Mouse (Mus musculus): ENCODE results near the gene Kcnf1.

Kcnf1 gene

DNA sequence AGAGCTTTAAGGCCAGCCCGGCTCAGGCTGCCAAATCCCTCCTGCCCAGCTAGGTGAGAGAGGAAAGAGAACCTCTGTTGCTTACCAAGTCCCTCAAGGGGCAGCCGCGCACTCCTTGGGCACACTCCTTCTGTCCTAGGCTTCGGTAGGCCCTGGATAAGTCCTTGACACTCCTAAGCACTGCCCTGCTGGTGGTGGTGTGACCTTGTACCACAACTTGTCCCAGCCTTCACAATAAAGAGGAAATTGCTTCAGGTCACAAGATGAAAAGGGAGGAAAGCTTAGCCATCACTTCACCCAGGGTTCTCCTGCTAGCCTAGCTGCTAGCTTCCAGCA, at the start of gene Kcnf1:
Kcnf1 (minus strand) TSS at position 132 of the 336 bp plus-strand sequence.
- DNase-seq = no peak

DNA sequence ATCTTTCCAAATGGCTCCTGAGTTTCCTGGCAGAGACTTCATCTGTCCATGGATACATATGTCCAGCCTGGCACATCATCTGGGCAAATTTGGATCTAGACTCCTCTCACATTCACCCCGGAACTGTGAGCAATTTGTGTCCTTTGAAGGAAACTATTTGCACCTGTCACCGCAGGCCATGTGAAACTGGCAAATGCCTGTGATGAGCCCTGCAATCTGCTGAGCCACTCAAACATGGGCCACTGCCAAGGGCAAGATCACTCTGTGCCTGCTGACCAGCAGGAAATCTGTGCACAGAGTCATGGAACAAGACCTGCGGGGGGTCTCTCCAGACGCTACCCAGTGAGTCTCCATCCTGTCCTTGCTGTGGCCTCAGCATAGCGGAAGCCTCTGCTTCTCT, 48.3 kb upstream of the Kcnf1 start:
- no peak for DNase-seq

DNA sequence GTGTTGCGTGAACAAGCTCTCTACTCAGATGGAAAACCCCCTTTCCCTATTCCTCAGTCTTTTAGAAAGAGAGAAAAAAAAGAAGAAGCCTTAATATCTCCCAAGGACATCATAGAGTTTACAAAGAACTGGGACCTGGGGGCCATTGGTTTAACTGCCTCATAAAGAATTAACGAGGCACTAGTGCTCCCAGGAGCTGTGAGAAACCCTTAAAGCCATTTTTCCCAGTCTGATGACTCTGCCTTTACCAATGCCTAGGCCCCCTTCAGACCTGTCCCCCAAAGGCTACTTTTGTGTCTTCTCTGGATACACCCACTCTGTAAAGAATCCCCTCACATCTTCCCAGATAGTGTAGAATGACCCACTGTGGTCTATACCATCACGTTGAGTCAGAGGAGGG, 46.4 kb upstream of the Kcnf1 start:
- DNase-seq = no peak

DNA sequence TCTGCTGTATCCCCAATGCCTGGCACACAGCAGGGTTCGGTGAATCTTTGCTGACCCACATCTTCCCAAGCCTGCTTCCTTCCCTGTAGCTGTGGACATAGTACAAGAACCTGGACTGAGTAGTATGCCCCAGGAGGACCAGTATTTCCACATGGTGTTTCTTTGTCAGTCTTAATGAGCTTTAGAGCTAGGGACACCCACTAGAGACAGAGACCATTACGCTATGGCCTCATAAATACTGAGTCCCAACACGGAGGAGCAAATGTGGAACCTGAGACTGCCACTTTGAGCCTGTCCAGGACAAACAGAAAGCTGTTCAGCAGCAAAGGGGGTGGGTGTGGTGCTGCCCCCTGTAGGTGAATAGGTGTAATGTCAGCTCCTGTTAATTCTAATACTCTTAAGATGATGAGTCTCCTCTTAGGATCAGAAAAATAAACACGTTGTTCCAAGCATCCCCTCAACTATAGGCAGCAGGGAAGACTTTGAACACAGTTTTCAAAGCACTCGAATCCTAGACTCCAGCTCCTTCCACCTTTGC, 45.3 kb upstream of the Kcnf1 start:
- DNase-seq = no peak

DNA sequence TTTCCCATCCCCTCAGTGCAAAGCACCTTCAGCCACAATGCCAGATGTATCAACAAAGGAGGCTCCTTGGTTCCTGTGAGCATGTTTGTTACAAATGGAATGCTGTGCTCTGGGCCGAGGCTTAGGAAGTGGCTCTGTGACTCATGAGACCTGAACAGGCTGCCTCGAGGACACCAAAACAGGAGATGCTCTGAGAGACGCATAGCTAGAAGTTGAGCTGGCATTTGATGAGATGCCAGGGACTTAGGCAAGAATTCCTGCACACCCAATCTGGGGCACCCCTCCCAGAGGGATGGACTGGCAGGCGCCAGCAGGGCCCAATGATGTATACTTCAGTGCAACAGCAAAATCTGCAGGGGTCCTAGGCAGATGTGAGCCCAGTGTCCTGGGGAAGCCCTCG, 43.9 kb upstream of the Kcnf1 start:
- DNase-seq = no peak

DNA sequence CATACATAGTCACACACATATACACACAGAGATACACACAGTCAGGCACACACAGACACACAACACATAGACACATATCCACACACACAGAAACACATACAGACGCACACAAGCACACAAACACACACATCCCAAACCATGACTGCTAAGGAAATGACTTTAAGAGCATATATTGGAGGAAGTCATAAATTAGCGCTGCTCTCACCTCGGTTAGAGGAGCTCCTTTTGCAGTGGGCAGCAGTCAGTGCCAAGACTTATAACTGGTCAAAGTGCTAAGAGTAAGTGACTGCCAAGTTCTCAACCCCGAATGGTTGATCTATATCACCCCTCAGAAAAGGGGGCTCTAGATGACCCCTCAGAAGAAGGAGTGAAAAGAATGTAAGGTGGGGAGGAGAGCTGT, 42.4 kb upstream of the Kcnf1 start:
- no peak for DNase-seq

DNA sequence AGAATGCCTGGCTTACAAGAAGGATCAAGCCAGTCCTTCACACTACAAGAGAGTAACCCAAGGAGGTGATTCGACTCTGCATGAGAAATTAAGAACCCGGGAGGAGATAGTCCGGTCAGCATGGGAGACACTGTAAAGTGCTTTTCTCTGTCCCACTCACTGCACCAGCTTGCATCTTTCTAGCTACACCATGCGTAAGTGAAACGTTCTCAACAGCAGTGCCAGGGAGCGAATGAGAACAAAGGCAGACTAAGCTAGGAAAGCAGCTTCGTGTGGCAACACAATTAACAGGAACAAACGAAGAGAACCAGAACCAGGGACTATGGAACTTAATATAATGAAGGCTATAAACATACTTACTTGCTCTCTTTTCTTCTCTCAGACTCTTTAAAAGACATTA, 41.7 kb upstream of the Kcnf1 start:
- DNase-seq = no peak

DNA sequence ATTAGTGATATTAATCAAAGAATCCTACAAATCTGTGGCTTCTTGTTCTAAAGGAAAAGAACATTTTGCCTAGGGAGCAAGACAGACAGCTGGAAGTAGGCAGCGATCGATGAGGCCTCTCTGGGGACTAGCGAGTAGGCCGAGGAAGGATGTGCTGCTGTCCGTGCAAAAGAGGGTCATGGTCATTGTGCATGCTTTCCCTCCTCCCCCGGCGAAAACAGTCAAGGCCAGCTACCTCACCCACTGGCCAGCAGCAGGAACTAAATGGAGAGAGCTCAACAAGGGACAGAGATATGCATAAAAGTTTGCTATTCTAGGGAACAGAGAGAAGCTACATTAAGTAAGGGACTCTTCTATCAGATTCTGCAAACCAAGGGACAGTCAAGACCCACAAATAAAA, 39.1 kb upstream of the Kcnf1 start:
- DNase-seq = no peak

DNA sequence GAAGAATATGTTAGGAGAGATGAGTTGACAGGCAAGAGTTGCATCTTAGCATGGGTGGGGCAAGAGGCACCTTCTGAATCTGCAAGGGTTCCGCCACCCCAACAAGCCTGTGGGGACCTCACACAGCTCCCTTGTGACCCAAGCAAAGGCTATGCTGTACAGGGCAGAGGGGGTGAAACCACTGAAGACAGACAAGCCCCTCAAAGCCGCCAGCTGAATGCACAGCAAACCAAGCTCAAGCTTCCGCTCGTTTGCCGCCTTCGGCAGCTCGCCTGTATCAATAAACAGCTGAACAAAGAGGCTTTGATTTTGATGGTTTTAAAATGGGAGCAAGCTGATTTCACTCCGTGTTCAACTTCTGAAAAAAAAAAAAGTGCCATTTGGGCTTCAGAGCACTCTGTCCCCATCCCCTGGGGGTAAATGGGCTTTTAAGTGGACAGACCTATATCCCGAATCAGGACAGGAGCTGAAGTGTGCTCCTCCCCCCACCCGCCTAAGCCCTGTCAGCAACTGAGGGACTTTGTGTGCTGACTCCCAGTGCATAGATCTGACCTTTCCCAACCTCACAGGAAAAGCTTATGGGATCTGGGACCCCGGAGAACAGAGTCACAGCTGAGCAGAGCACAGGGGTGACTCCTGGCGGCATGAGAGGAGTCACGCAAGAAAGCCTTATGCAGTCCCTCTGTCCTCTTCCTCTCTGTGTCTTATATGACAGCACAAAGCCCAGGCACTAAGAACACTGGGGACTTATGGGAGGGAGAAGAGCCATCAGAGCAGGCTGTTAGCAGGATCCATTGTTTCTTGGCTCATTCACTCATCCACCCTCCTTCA, 26.0 kb upstream of the Kcnf1 start:
- DNase-seq = no peak

DNA sequence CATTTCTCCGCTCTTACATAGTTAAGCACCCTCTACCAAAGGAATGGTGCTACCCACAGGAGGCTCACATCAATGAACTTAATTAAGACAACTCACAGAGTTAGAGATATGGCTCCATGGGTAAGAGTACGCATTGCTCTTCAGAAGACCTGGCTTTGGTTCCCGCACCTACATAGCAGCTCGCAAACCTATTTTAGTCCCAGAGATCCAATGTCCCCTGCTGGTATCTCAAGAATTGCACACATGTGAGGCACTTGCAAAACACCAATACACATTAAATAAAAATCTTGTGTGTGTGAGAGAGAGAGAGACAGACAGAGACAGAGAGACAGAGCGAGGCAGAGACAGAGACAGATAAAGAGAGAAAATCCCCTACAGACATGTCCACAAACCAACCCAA, 21.9 kb upstream of the Kcnf1 start:
- no peak for DNase-seq

DNA sequence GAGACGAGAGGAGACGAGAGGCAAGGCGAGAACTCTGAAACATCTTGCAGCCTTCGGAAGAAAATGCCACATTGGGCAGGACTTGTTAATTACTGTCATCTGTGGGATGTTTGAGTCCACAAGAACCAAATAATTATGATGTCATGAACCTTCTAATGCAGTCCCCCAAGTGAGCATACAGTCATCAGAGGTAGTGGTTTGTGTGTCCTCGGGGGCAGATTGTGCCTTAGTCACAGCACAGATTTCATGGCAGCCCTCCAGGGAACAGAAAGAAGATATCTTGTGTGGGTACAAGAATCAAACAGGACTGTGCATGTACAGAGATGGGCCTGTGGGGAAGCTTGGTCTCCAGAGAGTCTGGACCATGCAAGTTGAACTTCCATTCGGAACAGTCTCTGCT, 17.5 kb upstream of the Kcnf1 start:
- DNase-seq = no peak

DNA sequence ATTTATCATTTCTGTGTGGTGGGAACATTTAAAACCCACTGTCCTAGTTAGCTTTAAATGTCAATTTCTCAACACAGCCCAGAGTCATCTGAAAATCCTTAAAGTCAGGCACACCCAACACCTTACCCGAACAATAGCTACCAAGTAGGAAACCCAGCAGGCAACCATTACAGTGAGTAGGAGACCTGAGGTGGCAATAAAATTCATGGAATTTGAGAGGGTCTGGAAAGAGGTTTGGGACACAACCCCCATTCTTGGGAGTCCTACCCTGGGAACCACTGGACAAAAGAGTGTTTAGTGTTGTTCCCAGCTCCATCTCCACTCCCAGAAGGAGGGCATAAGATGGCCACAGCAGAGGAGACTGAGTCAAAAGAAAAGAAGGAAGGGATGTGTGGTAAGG, 16.6 kb upstream of the Kcnf1 start:
- DNase-seq = no peak

DNA sequence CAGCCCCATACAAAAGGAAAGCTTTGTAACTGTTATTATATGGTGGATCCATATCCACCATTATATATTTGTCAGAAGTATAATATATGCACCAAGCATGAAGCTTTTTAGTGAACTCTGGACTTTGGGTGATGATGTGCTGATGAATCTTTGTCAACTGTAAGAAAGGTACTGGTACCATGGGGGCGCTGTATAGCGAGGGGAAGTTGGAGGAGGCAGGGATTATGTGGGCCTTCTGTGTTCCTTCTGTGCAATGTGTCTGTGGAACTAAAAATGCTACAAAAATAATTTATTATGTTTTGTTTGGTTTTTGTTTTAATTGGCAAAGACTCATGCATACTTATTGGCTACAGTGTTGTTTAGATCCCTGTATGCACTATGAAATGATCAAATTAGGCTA, 16.2 kb upstream of the Kcnf1 start:
- DNase-seq = no peak

DNA sequence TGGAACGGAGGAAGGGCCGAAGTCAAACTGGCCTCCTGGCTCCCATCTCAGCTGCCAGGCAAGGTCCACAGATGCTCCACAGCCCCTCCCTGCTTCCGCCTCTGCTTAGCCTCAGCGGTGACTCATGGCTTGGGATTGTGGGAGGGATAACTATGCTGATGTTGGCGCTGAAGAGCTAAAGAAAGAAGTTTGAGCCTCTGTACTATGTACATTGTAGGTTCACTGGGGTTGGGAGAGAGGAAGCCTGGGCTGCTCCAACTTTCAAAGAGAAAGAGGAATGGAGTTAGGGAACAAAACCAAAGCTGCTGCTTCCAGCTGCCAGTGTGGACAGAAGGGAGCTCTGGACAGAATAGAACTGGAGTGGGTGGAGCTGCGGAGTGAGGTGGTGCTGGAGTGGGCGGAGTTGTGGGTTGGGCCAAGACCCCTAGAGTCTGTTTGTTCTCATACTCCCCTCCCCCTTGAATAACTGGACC, 7.7 kb upstream of the Kcnf1 start:
- DNase-seq = no peak

DNA sequence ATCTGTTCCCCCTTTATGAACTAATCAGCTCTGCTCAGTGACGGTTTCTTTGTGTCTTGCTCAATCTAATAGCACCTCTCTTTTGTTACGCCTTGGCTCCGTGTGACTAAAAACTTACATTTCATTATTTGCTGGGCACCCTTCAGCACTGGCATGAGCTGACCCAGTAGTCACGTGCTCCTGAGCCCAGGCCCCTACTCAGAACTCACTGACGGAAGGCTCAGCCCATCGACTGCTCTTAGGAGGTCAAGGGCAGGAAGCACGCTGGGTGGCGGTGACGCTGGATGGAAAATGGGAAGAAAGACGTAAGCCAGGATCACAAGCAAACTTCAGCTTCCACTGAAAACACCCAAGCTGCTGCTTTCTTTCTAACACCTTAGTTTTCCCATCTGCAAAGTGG, 7.1 kb upstream of the Kcnf1 start:
- DNase-seq = no peak

DNA sequence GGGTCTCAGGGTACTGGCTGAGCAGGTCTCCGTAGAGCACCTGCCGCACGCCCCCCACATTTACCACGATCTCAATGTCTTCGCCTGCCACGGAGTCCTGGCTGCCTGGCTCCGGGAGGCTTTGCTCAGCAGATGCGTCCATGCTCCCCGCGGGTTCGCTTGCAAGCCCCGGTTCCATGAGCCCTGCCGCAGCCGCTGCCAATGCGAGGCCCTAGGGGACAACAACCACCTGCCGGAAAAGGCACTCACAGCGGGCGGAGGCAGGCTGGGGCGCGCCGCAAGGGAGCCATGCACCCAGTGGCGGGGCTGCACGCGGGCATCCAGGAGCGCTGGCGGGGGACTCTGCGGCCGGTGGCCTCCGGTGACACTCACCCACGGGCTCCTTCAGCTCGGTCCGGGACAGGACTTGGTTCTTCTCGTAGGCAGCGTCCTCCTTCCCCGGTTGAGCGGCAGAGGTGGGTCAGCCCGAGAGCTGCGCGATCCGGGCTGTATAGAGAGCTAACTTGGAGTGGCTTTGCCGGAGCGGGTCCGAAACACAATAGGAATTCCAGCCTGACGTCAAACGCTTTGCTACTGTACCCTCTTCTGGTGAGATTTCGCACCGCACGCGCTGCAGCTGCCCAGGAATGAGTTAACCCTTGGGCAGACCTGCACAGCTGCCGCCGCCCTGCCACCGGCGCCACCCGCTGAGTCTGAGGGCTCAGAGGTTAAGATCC, 489 bp downstream of the Kcnf1 start:
- no peak for DNase-seq

DNA sequence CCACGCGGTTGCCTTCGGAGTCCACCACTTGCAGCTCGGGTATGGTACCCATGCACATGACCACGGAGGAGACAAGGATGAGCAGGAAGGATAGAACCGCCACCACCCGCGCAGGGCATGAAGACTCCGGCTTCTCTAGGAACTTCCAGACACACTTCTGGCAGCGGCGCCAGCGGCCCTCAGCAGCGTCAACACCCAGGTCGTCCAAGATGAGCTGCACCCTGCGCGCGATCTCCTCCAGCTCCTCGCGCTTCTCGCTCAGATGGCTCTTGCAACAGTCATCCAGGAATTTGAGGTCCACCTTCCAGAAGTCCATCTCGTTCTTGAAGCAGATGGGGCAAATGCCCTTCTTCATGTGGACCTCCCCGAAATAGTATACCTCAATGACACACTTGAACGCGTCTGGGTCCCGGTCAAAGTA, 1.1 kb downstream of the Kcnf1 start:
- no peak for DNase-seq

DNA sequence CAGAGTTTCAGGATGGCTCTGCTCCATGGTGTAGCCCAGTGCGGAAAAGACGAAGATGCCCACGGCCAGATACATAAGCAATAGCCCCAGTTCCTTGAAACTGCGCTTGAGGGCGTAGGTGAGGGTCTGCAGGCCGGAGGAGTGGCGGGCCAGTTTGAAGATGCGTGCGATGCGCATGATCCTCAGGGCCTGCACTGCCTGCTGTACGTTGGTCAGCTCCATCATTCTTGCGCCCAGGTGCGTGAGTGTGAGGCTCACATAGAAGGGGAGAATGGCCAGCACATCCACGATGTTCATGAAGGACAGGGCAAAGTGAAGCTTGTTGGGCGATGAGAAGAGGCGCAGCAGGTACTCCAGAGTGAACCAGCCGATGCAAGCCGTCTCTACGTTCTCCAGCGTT, 1.6 kb downstream of the Kcnf1 start:
- DNase-seq = no peak

DNA sequence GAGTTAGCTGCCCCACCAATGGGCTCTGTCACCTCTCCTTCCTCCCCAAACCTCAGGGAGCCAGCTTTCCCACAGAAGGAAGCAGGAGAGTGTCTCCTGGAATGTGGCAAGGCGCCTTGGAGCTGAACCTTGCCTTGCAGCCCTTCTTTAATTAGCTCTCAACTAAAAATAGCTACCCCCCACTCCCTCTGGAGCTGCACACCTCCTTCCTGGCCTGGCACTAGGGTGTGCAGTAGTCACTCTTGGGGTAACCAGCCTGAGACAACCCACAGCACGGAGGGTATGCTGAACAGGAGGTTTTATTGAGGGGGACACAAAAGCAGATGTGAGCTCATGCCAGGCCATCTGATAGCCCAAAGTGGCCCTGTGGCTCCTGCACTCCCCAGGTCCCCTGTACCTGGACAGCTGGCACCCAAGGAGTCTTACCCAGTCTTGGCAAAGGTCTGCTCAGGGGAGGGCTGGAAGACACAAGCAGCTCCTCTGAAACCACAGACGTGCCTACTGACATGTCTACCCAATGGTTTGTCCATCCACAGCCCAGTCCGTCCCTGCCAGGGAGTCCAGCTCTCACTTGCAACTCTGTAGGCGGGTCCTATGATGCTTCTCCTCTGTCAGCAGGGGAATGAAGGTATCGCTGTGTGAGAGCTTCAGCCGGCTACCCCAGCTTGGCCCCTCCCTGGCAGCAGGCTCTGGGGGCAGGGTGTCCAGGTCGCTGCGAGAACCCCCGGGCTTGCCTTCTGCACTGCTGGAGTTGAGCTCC, 2.4 kb downstream of the Kcnf1 start:
- no peak for DNase-seq

DNA sequence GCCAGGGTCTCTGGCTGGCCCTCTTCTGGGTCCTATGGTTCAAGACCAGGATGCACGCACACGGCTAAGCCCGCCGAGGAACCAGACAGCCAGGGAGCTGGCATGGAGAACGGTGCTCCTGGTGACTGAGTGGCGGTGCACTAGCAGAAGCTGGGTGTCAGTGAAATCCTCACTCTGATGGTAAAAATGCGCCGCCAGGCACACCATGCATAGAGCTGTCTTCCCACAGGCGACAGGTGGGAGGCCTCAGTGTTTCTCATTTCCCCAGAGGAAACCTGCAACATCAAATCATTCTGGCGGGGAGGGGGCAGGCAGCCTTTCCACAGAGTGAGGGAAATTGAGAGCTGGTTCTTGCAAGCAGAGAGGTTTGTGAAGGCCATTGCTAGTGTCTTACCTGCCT, 6.3 kb downstream of the Kcnf1 start:
- no peak for DNase-seq

DNA sequence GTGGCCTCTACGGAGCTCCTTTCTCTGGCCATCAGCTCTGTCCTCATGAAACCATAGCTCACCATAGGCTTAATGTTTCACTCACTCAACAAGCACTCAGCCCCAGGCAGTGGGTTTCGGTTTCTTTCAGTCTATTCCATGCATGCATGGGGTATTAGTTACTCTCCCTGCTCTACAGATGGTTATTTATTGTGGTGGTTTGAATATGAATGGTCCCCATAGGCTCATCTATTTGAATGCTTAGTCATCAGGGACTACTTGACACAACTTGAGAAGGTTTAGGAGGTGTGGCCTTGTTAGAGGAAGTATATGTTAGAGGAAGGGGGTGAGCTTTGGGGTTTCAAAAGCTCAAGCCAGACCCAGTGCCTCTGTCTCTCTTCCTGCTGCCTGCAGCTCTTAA, 10.6 kb downstream of the Kcnf1 start:
- DNase-seq = no peak

DNA sequence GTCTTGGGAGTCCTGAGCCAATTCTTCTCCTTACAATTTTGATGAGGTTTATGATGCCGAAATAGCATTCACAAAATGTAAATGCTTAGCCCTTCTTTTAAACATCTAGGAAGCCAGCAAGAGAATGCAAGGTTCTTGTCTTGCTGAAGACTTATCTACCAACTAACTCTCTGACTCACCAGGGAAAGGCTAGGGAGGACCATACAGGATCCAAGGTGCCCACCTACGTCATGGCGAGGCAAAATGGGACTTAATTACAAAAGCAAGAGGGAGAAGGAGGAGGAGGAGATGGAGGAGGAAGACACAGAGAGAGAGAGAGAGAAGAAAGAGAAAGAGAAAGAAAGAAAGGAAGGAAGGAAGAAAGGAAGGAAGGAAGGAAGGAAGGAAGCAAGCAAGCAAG, 12.7 kb downstream of the Kcnf1 start:
- DNase-seq = no peak

DNA sequence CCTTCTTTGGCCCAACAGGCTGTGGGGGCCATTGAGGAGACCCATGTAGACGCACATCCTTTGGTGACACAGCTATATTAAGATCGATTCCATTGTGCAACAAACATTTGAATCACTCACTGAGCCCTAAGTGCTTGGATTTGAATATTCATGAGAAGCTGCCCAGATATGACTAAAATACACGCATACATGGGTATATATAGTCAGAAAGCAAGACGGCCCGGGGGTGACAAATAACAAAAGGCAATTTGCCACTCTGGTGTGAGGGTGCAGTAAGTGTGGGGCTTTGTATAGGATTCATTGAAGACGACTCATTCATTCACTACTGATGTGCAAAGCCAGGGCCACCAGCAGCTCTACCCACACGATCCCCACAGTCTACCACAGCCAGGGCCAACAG, 17.1 kb downstream of the Kcnf1 start:
- DNase-seq = no peak

DNA sequence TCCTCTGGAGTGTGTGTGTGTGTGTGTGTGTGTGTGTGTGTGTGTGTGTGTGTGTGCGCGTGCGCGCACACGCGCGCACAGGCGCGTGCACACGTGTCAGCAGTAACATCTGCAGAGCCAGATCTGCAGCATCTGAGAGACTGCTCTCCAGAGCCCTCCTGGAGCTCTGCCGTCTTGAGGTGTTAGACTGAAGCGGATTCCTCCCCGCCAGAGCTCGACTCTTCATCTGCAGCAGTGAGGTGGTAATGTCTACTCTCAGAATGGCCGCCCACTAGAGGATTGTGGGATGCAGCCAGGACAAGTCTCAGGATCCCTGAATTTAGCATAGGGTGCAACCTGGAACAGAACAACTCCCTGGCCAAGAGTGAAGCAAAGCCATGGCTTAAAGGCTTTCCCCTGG, 19.1 kb downstream of the Kcnf1 start:
- no peak for DNase-seq
